11 mouse cellular contexts compared by ENCODE assay signal in the genomic region with DNA sequence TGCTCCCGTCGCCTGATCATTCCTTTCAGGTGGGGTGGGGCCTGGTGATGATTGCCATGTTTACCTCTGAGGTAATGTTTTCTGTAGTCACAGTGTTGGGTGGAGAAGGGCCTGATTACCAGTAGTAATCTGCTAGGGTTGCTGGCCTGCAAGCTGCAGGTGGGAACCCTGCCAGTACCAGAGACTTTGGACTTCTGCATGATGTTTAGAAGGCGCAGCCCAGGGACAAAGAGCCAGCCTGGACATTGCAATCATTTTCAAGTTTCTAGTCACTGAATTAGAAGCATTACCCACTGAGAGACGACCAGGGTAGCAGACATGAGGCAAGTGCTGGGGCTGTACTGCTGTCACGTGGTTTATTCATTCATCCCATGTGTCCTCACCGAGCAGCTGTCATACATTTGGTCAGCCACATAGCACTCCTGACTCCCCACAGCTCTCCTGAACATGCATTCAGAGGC.
DNase-seq lines count a peak whose midpoint lies in the region; ATAC-seq and TF ChIP-seq lines count a peak whose summit lies in the region.
"Had no signal": no experiment of that assay in that cellular context is flagged by ENCODE, and none has a peak within 500 bp of the region (broad histone marks: within the 10 kb centered on the region; RNA-seq: fewer than 3 reads in every experiment).

No protein-coding gene starts in this region.

- no peak for TF ChIP-seq CTCF in hindbrain, postnatal 0 days (IDR thresholded peaks at IDR 0.05; ENCODE audit: low read depth)

- DNase-seq in hindbrain, postnatal 0 days (ENCODE audit: low spot score): peak; percentile 20
- DNase-seq in hindbrain, embryonic 14.5 days (ENCODE audit: low spot score): no peak
- peak; percentile 46 to 53 for DNase-seq in cerebellum, postnatal 14 days
- peak; percentile 18 for DNase-seq in mesoderm, embryonic 11.5 days (ENCODE audit: low read depth, low spot score)
- no peak for DNase-seq in frontal cortex, postnatal 36 days (ENCODE audit: low spot score in 2 of 2)
- no peak for DNase-seq in B cell, adult 2 months

- no peak overlapping the region for H3K4me3 ChIP-seq in hindbrain, postnatal 0 days (ENCODE audit: low read length)
- H3K4me3 ChIP-seq in hindbrain, embryonic 14.5 days (replicated peaks; ENCODE audit: low read length): no peak overlapping the region
- H3K4me3 ChIP-seq in kidney, embryonic 15.5 days (replicated peaks): no peak overlapping the region
- no peak overlapping the region for H3K4me3 ChIP-seq in midbrain, embryonic 16.5 days (ENCODE audit: low read depth, low read length)
- H3K4me3 ChIP-seq: embryonic facial prominence, embryonic 12.5 days; neural tube, embryonic 13.5 days had no signal

- ATAC-seq in hindbrain, postnatal 0 days: 0 out of 2 replicates have a peak, but pooled peaks have one; percentile 49
- no peak for ATAC-seq in hindbrain, embryonic 14.5 days (ENCODE audit: low FRiP score)
- 0 out of 2 replicates have a peak, but pooled peaks have one; percentile 18 for ATAC-seq in kidney, embryonic 15.5 days (replicated peaks; ENCODE audit: low FRiP score)
- ATAC-seq in midbrain, embryonic 16.5 days: no peak

- no peaks in the 10 kb centered on the region for H3K27me3 ChIP-seq in hindbrain, postnatal 0 days (ENCODE audit: insufficient read depth, low read length)
- no peaks in the 10 kb centered on the region for H3K27me3 ChIP-seq in hindbrain, embryonic 14.5 days (ENCODE audit: control insufficient read depth, insufficient read depth, low read length)
- H3K27me3 ChIP-seq in kidney, embryonic 15.5 days: no peaks in the 10 kb centered on the region
- H3K27me3 ChIP-seq in midbrain, embryonic 16.5 days (ENCODE audit: control insufficient read depth, insufficient read depth, low read depth, low read length): no peaks in the 10 kb centered on the region
- H3K27me3 ChIP-seq: embryonic facial prominence, embryonic 12.5 days; neural tube, embryonic 13.5 days had no signal

- no peak overlapping the region for H3K9ac ChIP-seq in hindbrain, postnatal 0 days (replicated peaks; ENCODE audit: low read length)
- no peak overlapping the region for H3K9ac ChIP-seq in hindbrain, embryonic 14.5 days
- no peak overlapping the region for H3K9ac ChIP-seq in kidney, embryonic 15.5 days
- no peak overlapping the region for H3K9ac ChIP-seq in midbrain, embryonic 16.5 days (ENCODE audit: low read depth, low read length)
- H3K9ac ChIP-seq: embryonic facial prominence, embryonic 12.5 days; neural tube, embryonic 13.5 days had no signal

- H3K27ac ChIP-seq in hindbrain, postnatal 0 days: 0 out of 2 replicates have a peak overlapping the region, but pooled peaks have one; percentile 11
- no peak overlapping the region for H3K27ac ChIP-seq in hindbrain, embryonic 14.5 days
- no peak overlapping the region for H3K27ac ChIP-seq in kidney, embryonic 15.5 days
- H3K27ac ChIP-seq in midbrain, embryonic 16.5 days (ENCODE audit: low read length): no peak overlapping the region
- H3K27ac ChIP-seq: embryonic facial prominence, embryonic 12.5 days; neural tube, embryonic 13.5 days had no signal

- H3K4me2 ChIP-seq in hindbrain, postnatal 0 days (ENCODE audit: low read depth, low read length): no peak overlapping the region
- no peak overlapping the region for H3K4me2 ChIP-seq in hindbrain, embryonic 14.5 days (replicated peaks)
- H3K4me2 ChIP-seq in kidney, embryonic 15.5 days: no peak overlapping the region
- H3K4me2 ChIP-seq in midbrain, embryonic 16.5 days (ENCODE audit: low read length): no peak overlapping the region
- H3K4me2 ChIP-seq: embryonic facial prominence, embryonic 12.5 days; neural tube, embryonic 13.5 days had no signal

- WGBS in hindbrain, postnatal 0 days: 60% methylated on average over 6 of the region's 6 CpGs
- 76% methylated on average over 6 of the region's 6 CpGs for WGBS in hindbrain, embryonic 14.5 days
- 67% methylated on average over 6 of the region's 6 CpGs for WGBS in kidney, embryonic 15.5 days
- WGBS in midbrain, embryonic 16.5 days: 78% methylated on average over 6 of the region's 6 CpGs

- H3K9me3 ChIP-seq in hindbrain, postnatal 0 days (ENCODE audit: low read length): no peaks in the 10 kb centered on the region
- H3K9me3 ChIP-seq in hindbrain, embryonic 14.5 days (ENCODE audit: control insufficient read depth, low read length): no peaks in the 10 kb centered on the region
- no peaks in the 10 kb centered on the region for H3K9me3 ChIP-seq in kidney, embryonic 15.5 days (replicated peaks)
- H3K9me3 ChIP-seq in midbrain, embryonic 16.5 days (replicated peaks; ENCODE audit: control insufficient read depth, low read length, poor library complexity, severe bottlenecking): no peaks in the 10 kb centered on the region
- H3K9me3 ChIP-seq: embryonic facial prominence, embryonic 12.5 days; G1E; neural tube, embryonic 13.5 days had no signal

- no peaks in the 10 kb centered on the region for H3K36me3 ChIP-seq in hindbrain, postnatal 0 days (ENCODE audit: insufficient read depth, low read length)
- H3K36me3 ChIP-seq in hindbrain, embryonic 14.5 days (replicated peaks; ENCODE audit: control insufficient read depth, insufficient read depth): no peaks in the 10 kb centered on the region
- H3K36me3 ChIP-seq in kidney, embryonic 15.5 days: no peaks in the 10 kb centered on the region
- H3K36me3 ChIP-seq in midbrain, embryonic 16.5 days (ENCODE audit: control insufficient read depth, insufficient read depth, low read length): no peaks in the 10 kb centered on the region
- H3K36me3 ChIP-seq: embryonic facial prominence, embryonic 12.5 days; neural tube, embryonic 13.5 days had no signal

- no peaks in the 10 kb centered on the region for H3K4me1 ChIP-seq in hindbrain, postnatal 0 days (ENCODE audit: insufficient read depth, low read length)
- H3K4me1 ChIP-seq in hindbrain, embryonic 14.5 days (replicated peaks; ENCODE audit: control insufficient read depth, insufficient read depth, low read length): no peaks in the 10 kb centered on the region
- 0 out of 2 replicates have a peak, but pooled peaks cover 3% of the 10 kb centered on the region for H3K4me1 ChIP-seq in kidney, embryonic 15.5 days
- no peaks in the 10 kb centered on the region for H3K4me1 ChIP-seq in midbrain, embryonic 16.5 days (ENCODE audit: control insufficient read depth, insufficient read depth, low read length)
- H3K4me1 ChIP-seq: neural tube, embryonic 13.5 days had no signal

Comparison
In these comparisons a context has a peak if more than half of its experiments do, and no peak if none do; other contexts are left out.
1. ATAC-seq: peak in hindbrain, postnatal 0 days (single experiment) and kidney, embryonic 15.5 days (single experiment); none in hindbrain, embryonic 14.5 days (single experiment) and midbrain, embryonic 16.5 days (single experiment).
2. DNase-seq: peak in hindbrain, postnatal 0 days (single experiment), cerebellum, postnatal 14 days (2 of 2) and mesoderm, embryonic 11.5 days (single experiment); none in hindbrain, embryonic 14.5 days (single experiment), frontal cortex, postnatal 36 days (0 of 2) and B cell, adult 2 months (0 of 2).